Mouse (Mus musculus): ENCODE measurements at regions not wholly inside any gene's neighbourhood (a gene's known extent, or its start where the extent isn't known, plus 50 kb on each side); places are given as distances from the start of the nearest gene placed in this dataset.
A peak's percentile ranks its signal among the peaks of the same experiment; 100 is the strongest.

GRCm38 (mm10) chr10:8077904-8078811 is 122.1 kb upstream of the Tab2 start:
- Histone ChIP-seq H3K4me3 (ENCODE audit: insufficient read depth, low read length) (no peak overlapping the region), H3K27ac (ENCODE audit: insufficient read depth, low read depth, low read length) (no peak overlapping the region), H3K4me1 (ENCODE audit: control insufficient read depth, insufficient read depth, low read length) (peaks cover 8% of the 10 kb centered on the region)
- TF ChIP-seq CTCF (IDR thresholded peaks at IDR 0.05; ENCODE audit: low read depth, low read length), result no peak
- TF ChIP-seq POLR2A (IDR thresholded peaks at IDR 0.05; ENCODE audit: borderline replicate concordance, low read depth, low read length), result no peak

GRCm38 (mm10) chr10:8072463-8072862 is 116.4 kb upstream of the Tab2 start:
- peaks cover 41% of the 10 kb centered on the region for H3K4me1 ChIP-seq (ENCODE audit: control insufficient read depth, insufficient read depth, low read length)
- peak overlapping the region; percentile 80 for H3K27ac ChIP-seq (ENCODE audit: insufficient read depth, low read depth, low read length)
- TF ChIP-seq CTCF (IDR thresholded peaks at IDR 0.05; ENCODE audit: low read depth, low read length) (no peak), POLR2A (IDR thresholded peaks at IDR 0.05; ENCODE audit: borderline replicate concordance, low read depth, low read length) (no peak)
- H3K4me3 ChIP-seq (ENCODE audit: insufficient read depth, low read length), result no peak overlapping the region

GRCm38 (mm10) chr10:8071858-8072257 is 115.8 kb upstream of the Tab2 start:
- TF ChIP-seq CTCF (IDR thresholded peaks at IDR 0.05; ENCODE audit: low read depth, low read length), result no peak
- TF ChIP-seq POLR2A (IDR thresholded peaks at IDR 0.05; ENCODE audit: borderline replicate concordance, low read depth, low read length), result no peak
- Histone ChIP-seq H3K4me1 (ENCODE audit: control insufficient read depth, insufficient read depth, low read length) (peaks cover 45% of the 10 kb centered on the region), H3K27ac (ENCODE audit: insufficient read depth, low read depth, low read length) (peak overlapping the region; percentile 80), H3K4me3 (ENCODE audit: insufficient read depth, low read length) (no peak overlapping the region)

- no peak for TF ChIP-seq POLR2A (IDR thresholded peaks at IDR 0.05; ENCODE audit: borderline replicate concordance, low read depth, low read length)
- TF ChIP-seq CTCF (IDR thresholded peaks at IDR 0.05; ENCODE audit: low read depth, low read length), result no peak
- Histone ChIP-seq H3K4me3 (ENCODE audit: insufficient read depth, low read length) (no peak overlapping the region), H3K27ac (ENCODE audit: insufficient read depth, low read depth, low read length) (peak overlapping the region; percentile 29), H3K4me1 (ENCODE audit: control insufficient read depth, insufficient read depth, low read length) (peaks cover 52% of the 10 kb centered on the region)
Measured at GRCm38 (mm10) chr10:8070472-8070871, 114.4 kb upstream of the Tab2 start.

- peak overlapping the region; percentile 84 for H3K27ac ChIP-seq (ENCODE audit: insufficient read depth, low read depth, low read length)
- no peak overlapping the region for H3K4me3 ChIP-seq (ENCODE audit: insufficient read depth, low read length)
- TF ChIP-seq CTCF (IDR thresholded peaks at IDR 0.05; ENCODE audit: low read depth, low read length) (no peak), POLR2A (IDR thresholded peaks at IDR 0.05; ENCODE audit: borderline replicate concordance, low read depth, low read length) (no peak)
- peaks cover 47% of the 10 kb centered on the region for H3K4me1 ChIP-seq (ENCODE audit: control insufficient read depth, insufficient read depth, low read length)
Measured at GRCm38 (mm10) chr10:8066926-8067325, 110.9 kb upstream of the Tab2 start.

GRCm38 (mm10) chr10:8065746-8066145 is 109.7 kb upstream of the Tab2 start:
- Histone ChIP-seq H3K4me3 (ENCODE audit: insufficient read depth, low read length) (no peak overlapping the region), H3K27ac (ENCODE audit: insufficient read depth, low read depth, low read length) (peak overlapping the region; percentile 100)
- TF ChIP-seq POLR2A (IDR thresholded peaks at IDR 0.05; ENCODE audit: borderline replicate concordance, low read depth, low read length), result no peak
- TF ChIP-seq CTCF (IDR thresholded peaks at IDR 0.05; ENCODE audit: low read depth, low read length), result no peak

GRCm38 (mm10) chr10:8064281-8064680 is 108.3 kb upstream of the Tab2 start:
- Histone ChIP-seq H3K4me3 (ENCODE audit: insufficient read depth, low read length) (no peak overlapping the region), H3K4me1 (ENCODE audit: control insufficient read depth, insufficient read depth, low read length) (peaks cover 40% of the 10 kb centered on the region), H3K27ac (ENCODE audit: insufficient read depth, low read depth, low read length) (no peak overlapping the region)
- TF ChIP-seq CTCF (IDR thresholded peaks at IDR 0.05; ENCODE audit: low read depth, low read length) (no peak), POLR2A (IDR thresholded peaks at IDR 0.05; ENCODE audit: borderline replicate concordance, low read depth, low read length) (no peak)

More at GRCm38 (mm10) chr10:8065746-8066145, 109.7 kb upstream of the Tab2 start:
- peaks cover 42% of the 10 kb centered on the region for H3K4me1 ChIP-seq (ENCODE audit: control insufficient read depth, insufficient read depth, low read length)

- Histone ChIP-seq H3K27ac (ENCODE audit: insufficient read depth, low read depth, low read length) (no peak overlapping the region), H3K4me1 (ENCODE audit: control insufficient read depth, insufficient read depth, low read length) (peaks cover 45% of the 10 kb centered on the region), H3K4me3 (ENCODE audit: insufficient read depth, low read length) (no peak overlapping the region)
- TF ChIP-seq POLR2A (IDR thresholded peaks at IDR 0.05; ENCODE audit: borderline replicate concordance, low read depth, low read length), result no peak
- TF ChIP-seq CTCF (IDR thresholded peaks at IDR 0.05; ENCODE audit: low read depth, low read length), result no peak
Measured at GRCm38 (mm10) chr10:8063458-8064090, 107.5 kb upstream of the Tab2 start.

GRCm38 (mm10) chr10:8060987-8061386 is 105.0 kb upstream of the Tab2 start:
- TF ChIP-seq CTCF (IDR thresholded peaks at IDR 0.05; ENCODE audit: low read depth, low read length), result no peak
- no peak for TF ChIP-seq POLR2A (IDR thresholded peaks at IDR 0.05; ENCODE audit: borderline replicate concordance, low read depth, low read length)
- Histone ChIP-seq H3K27ac (ENCODE audit: insufficient read depth, low read depth, low read length) (no peak overlapping the region), H3K4me3 (ENCODE audit: insufficient read depth, low read length) (no peak overlapping the region), H3K4me1 (ENCODE audit: control insufficient read depth, insufficient read depth, low read length) (peaks cover 37% of the 10 kb centered on the region)

- Histone ChIP-seq H3K4me1 (ENCODE audit: control insufficient read depth, insufficient read depth, low read length) (peaks cover 30% of the 10 kb centered on the region), H3K27ac (ENCODE audit: insufficient read depth, low read depth, low read length) (peak overlapping the region; percentile 68), H3K4me3 (ENCODE audit: insufficient read depth, low read length) (no peak overlapping the region)
- TF ChIP-seq POLR2A (IDR thresholded peaks at IDR 0.05; ENCODE audit: borderline replicate concordance, low read depth, low read length), result no peak
- no peak for TF ChIP-seq CTCF (IDR thresholded peaks at IDR 0.05; ENCODE audit: low read depth, low read length)
Measured at GRCm38 (mm10) chr10:8059769-8060168, 103.7 kb upstream of the Tab2 start.

Measured in bone marrow macrophage, adult 2 months (primary cell).